Mouse (Mus musculus) monocyte, adult 2 months (primary cell): ENCODE measurements at regions not wholly inside any gene's neighbourhood (a gene's known extent, or its start where the extent isn't known, plus 50 kb on each side); places are given as distances from the start of the nearest gene placed in this dataset.

Experiments used
- DNase-seq, 2 experiments: peaks; one replicate each; pipeline ENCODE4 v3.0.0; 2022; ENCODE audit warnings: low spot score in 2 of 2, low read depth in 1 of 2

DNA sequence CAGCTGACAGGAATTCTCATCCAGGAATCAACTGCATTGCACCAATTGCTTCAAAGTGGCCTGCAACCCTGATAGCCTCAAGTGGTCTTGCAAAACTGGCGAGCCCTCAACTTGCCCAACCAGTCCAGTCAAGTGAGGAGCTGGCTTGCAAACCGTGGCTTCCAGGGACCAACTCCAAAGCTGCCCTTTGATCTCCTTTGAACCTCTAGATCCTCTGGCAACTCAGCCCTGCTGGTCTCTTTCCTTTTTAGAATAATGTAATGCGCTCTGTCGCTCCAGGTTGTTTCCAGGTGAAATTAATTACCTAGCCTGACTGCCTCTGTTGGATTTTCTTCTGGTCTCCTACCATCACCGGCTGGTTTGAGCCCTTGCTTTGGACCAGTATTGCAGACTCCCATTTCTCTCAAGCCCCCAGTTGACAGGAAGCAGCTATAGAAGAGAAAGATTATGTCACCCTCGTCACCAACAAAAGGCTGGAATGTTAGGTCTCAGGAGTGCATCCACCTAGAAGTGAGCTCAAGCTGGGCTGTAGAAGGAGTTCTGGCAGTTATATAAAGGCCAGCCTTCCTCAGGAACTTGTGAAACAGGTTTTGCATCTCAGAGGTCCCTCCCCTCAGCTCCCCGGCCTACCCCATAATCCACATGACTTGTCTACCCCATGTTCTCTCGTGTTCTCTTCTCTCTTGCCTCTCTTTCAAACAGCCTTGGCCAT is 49.8 kb upstream of the Abcd3 start:
- no peak for DNase-seq
